Mouse (Mus musculus): Measurements from ENCODE around the gene Tk1. TPM values are rescaled to one million over a fixed set of nuclear protein-coding genes. Genes with fewer than 3 reads are reported as not detected.
A peak's percentile ranks its signal among the peaks of the same experiment; 100 is the strongest.

Gene Tk1
- total and polyA plus RNA-seq, 3 experiments, result 172 to 188 TPM; not detected in 1

- no peak for DNase-seq (ENCODE audit: low read depth, low spot score)
- H3K36me3 ChIP-seq (ENCODE audit: control insufficient read depth in 1 of 2, insufficient read depth in 2 of 2, low read length in 2 of 2), result no peaks in the 10 kb centered on the region
- no peaks in the 10 kb centered on the region for H3K27me3 ChIP-seq (ENCODE audit: control insufficient read depth in 1 of 2, insufficient read depth in 2 of 2, low read length in 2 of 2)
- H3K9me3 ChIP-seq (replicated peaks; ENCODE audit: insufficient read depth, low read length), result no peaks in the 10 kb centered on the region
- H3K4me1 ChIP-seq (ENCODE audit: control insufficient read depth in 1 of 2, insufficient read depth in 2 of 2, low read length in 2 of 2), result no peaks in the 10 kb centered on the region
- no peaks in the 10 kb centered on the region for H3K79me2 ChIP-seq (ENCODE audit: control insufficient read depth, insufficient read depth, low read length, poor library complexity)
- H3K9ac ChIP-seq (ENCODE audit: control insufficient read depth, low read depth, low read length, poor library complexity, severe bottlenecking), result no peak overlapping the region
- TF ChIP-seq NRF1 (IDR thresholded peaks at IDR 0.05; ENCODE audit: insufficient read depth, low read depth, low read length, poor library complexity, severe bottlenecking) (no peak), MYB (IDR thresholded peaks at IDR 0.05; ENCODE audit: low read depth, low read length) (no peak), RCOR1 (IDR thresholded peaks at IDR 0.05; ENCODE audit: low read depth, low read length) (no peak), TCF12 (IDR thresholded peaks at IDR 0.05; ENCODE audit: low read depth, low read length) (no peak), MEF2A (IDR thresholded peaks at IDR 0.05; ENCODE audit: extremely low read depth, insufficient replicate concordance, low read depth, low read length, poor library complexity, severe bottlenecking) (no peak), ZC3H11A (IDR thresholded peaks at IDR 0.05; ENCODE audit: low read depth, low read length) (no peak), MAZ (IDR thresholded peaks at IDR 0.05; ENCODE audit: low read depth, low read length) (no peak), JUND (IDR thresholded peaks at IDR 0.05; ENCODE audit: low read depth, low read length) (no peak), POLR2AphosphoS2 (IDR thresholded peaks at IDR 0.05; ENCODE audit: low read length) (no peak), HCFC1 (IDR thresholded peaks at IDR 0.05; ENCODE audit: low read depth, low read length) (no peak), ELF1 (IDR thresholded peaks at IDR 0.05; ENCODE audit: low read depth, low read length) (no peak), GATA1 (IDR thresholded peaks at IDR 0.05; ENCODE audit: low read depth, low read length) (no peak)
- no peak overlapping the region for H3K4me3 ChIP-seq (ENCODE audit: control insufficient read depth in 1 of 2, insufficient read depth in 1 of 2, low read depth in 2 of 2, low read length in 2 of 2)
- H3K27ac ChIP-seq (ENCODE audit: control insufficient read depth, low read depth, low read length), result no peak overlapping the region
Measured at GRCm38 (mm10) chr11:117791441-117791761, 34.5 kb downstream of the Tk1 start.

- TF ChIP-seq POLR2AphosphoS2 (IDR thresholded peaks at IDR 0.05; ENCODE audit: low read length), result no peak
- TF ChIP-seq POLR2AphosphoS5 (IDR thresholded peaks at IDR 0.05; ENCODE audit: borderline replicate concordance, low read depth, low read length), result no peak
- TF ChIP-seq ZKSCAN1 (IDR thresholded peaks at IDR 0.05; ENCODE audit: low read depth, low read length), result no peak
- TF ChIP-seq CTCF (IDR thresholded peaks at IDR 0.05 in 2 of 3, conservative IDR thresholded peaks at IDR 0.05 in 1 of 3; ENCODE audit: control insufficient read depth in 1 of 3, insufficient read depth in 1 of 3, low read depth in 2 of 3, low read length in 3 of 3, poor library complexity in 1 of 3, severe bottlenecking in 1 of 3), result peak; percentile 22 to 50 (median 40); a peak in 5 of 6 replicates
- no peak for TF ChIP-seq GATA1 (IDR thresholded peaks at IDR 0.05; ENCODE audit: low read depth, low read length)
- Histone ChIP-seq H3K27ac (ENCODE audit: control insufficient read depth, low read depth, low read length) (no peak overlapping the region), H3K9ac (ENCODE audit: control insufficient read depth, low read depth, low read length, poor library complexity, severe bottlenecking) (no peak overlapping the region), H3K36me3 (ENCODE audit: control insufficient read depth in 1 of 2, insufficient read depth in 2 of 2, low read length in 2 of 2) (no peaks in the 10 kb centered on the region), H3K79me2 (ENCODE audit: control insufficient read depth, insufficient read depth, low read length, poor library complexity) (no peaks in the 10 kb centered on the region), H3K4me1 (ENCODE audit: control insufficient read depth in 1 of 2, insufficient read depth in 2 of 2, low read length in 2 of 2) (no peaks in the 10 kb centered on the region), H3K4me3 (ENCODE audit: control insufficient read depth in 1 of 2, insufficient read depth in 1 of 2, low read depth in 2 of 2, low read length in 2 of 2) (no peak overlapping the region), H3K27me3 (ENCODE audit: control insufficient read depth in 1 of 2, insufficient read depth in 2 of 2, low read length in 2 of 2) (no peaks in the 10 kb centered on the region), H3K9me3 (replicated peaks; ENCODE audit: insufficient read depth, low read length) (no peaks in the 10 kb centered on the region)
- no peak for DNase-seq (ENCODE audit: low read depth, low spot score)
Measured at GRCm38 (mm10) chr11:117790703-117791440, 35.0 kb downstream of the Tk1 start.

Measured in MEL (cell line).